Mouse (Mus musculus): ENCODE measurements around the gene Tnfrsf17.
"Not testable (repeated sequence)": the region's sequence is repeated elsewhere in the genome, so short reads cannot be mapped to it uniquely, and the experiment has no call there.

The Tnfrsf17 gene

DNA sequence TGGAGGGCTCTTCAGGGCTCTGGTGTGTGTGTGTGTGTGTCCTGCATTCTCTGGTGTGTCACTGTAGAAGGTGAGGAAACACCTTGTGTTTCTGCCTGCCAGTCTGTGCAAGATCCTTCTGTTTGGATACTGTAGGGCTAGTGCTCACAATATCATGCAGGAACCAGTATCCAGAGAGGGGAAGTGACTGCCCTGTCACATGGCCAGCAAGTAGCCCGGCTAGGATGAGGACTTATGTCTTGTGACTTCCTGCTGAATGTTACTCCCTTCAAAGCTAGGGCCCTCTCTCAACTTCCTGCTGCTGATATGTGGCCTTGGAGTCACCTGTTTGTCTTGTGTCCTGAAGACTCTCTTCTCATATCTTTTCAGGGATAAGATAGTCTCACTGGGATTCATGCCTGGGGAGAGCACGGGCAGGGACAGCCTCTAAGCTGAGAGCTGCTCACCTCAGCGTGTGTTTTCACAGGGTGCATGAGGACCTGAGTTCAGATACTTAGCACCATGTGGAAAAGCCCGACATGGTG, 29.7 kb downstream of the Tnfrsf17 start:
- no peak for DNase-seq (ENCODE audit: low read depth)

DNA sequence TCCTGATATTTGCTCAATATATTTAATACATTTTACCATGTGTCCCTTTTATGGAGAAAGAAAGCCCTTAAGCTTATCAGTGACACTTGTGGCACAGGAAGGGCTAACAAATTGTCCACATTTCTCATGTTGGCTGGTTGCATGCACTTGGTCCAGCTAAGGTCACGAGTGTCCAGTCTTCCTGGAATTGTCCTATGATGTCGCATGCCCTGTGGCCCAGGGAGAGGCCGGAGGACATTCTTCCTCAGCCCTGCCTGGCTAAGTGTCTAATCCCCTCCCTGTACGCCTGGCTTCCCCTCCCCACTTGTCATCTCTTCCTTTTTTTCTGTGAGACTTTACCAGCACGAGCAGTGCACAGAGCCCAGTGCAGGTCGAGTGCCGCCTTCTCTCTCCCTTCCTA, 38.3 kb downstream of the Tnfrsf17 start:
- no peak for DNase-seq (ENCODE audit: low read depth)

DNA sequence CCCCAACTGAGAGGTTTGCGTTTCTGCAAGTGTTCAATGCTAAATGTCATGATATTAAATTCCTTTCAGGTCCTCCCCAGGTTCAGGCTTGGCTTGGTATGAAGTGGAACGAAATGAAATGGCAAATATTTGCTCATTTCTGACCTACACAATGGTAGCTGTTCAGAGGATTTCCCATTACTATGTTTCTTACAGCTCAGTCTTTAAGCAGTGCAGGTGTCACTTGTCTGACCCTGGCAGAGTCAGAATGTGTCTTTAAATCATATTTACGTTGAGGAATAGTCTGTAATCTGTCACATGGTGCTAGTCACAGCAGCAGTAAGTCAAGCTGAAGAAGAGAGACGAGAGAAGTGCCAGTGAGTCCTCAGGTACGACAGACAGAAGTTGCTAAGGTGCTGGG, 45.6 kb downstream of the Tnfrsf17 start:
- no peak for DNase-seq (ENCODE audit: low read depth)

DNA sequence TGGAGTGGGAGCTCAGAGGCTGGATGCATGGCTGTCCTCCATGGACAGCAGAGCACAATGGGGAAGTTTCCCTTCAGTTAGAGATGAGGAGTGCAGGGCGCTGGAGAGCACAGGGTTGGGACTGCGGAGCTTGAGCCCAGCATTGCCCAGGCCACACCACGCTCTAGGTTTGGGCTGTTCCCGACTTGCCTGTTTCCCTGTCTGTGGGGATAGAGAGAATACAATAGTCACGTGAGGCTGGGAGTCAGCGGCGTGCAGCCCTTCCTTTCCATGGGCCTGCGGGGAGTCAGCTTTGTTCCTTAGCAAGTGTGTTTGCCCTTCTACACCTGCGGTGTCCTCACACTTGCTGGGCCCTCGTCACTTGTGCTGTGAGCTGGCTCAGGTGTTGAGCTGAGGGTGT, 46.3 kb downstream of the Tnfrsf17 start:
- DNase-seq (ENCODE audit: low read depth): no peak

DNA sequence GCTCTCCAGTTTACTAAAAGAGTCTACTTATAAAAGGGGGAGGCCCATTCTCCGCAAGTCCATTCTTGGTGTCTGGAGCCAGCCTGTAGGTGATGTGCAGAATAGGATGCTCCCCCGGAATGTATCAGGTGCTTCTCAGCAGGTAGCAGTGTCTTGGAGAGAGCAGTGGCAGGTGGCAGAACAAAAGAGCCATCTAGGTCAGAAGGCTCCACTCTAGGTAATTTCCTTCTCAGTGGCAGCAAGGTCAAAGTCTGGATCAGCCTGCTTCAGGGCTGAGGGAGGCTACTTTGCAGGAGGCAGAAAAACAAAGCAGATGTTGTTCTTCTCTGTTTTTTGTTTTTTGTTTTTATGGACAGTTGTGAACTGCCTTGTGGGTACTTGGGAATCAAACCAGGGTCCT, 47.0 kb downstream of the Tnfrsf17 start:
- not testable (repeated sequence) for DNase-seq (ENCODE audit: low read depth)

DNA sequence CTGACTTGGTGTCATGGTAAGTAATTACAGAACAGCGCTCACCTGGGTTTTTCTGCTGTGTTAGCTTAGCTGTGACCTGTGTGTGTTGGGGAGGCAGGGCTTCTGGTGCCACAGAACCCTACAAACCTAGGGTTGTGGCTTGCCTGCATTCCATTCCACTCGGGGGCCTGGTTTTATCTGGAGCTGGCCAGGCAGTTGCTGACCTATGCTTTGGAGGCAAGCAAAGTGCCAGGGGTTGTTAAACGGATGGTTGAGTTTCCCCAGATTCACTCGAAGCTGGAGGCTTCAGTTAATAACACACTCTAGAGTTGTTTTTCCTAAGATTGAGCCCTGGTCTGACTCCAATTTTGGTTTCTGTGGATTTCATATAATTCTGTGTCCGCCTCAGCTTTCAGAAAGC, 52.0 kb downstream of the Tnfrsf17 start:
- no peak for DNase-seq (ENCODE audit: low read depth)

DNA sequence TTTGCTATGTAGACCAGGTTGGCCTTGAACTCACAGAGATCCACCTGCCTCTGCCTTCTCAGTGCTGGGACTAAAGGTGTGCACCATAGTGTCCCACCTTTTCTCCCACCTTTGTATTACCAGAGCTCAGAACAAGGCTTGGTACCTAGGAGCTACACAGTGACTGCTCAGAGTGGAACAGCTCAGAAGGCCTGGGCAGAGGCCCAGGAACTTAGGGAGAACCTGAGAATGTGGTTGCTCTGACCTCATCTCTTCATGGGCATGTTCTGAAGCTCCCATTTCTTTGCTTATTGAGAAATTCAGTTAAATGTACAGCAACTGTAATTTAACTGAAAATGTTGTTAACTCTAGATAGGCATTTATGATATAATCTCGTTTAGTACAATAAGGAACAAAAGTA, 53.2 kb downstream of the Tnfrsf17 start:
- no peak for DNase-seq (ENCODE audit: low read depth)

DNA sequence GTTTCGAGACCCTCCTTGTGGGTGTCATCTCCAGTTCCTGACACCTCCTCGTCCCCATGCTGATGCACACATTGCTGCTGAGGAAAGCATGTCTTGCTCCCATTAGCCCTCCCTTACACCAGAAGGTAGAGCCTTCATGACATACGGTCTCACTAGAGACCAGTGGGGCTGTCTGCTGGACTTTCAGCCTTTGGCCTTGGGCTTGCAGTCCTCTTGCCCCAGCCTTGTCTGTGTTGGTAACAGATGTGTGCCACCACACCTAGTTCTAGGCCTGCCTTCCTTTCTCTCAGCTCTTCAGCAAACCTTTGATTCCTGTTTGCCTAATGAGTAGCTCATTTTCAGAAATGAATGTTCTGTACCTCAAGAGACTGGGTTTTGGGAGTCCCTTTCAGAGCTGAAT, 54.8 kb downstream of the Tnfrsf17 start:
- no peak for DNase-seq (ENCODE audit: low read depth)

DNA sequence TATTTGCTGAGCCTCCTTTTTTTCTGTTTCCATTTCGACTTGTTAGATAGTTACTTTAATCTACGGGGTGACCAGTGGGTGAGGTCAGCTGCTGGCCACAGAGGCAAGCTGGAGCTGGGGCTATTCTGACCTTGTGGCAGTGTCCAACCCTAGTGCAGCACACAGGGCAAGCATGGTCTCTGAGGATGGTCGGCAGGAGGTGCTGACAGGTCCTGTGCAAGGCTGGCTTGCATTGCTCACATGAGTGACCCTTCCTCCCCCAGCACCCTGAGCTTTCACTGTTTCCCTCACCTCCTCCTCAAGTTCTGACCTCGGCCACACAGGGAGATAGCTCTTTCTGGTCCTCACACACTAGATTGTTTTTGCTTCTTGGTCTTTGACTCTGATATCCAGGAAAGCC, 55.5 kb downstream of the Tnfrsf17 start:
- DNase-seq (ENCODE audit: low read depth): no peak

DNA sequence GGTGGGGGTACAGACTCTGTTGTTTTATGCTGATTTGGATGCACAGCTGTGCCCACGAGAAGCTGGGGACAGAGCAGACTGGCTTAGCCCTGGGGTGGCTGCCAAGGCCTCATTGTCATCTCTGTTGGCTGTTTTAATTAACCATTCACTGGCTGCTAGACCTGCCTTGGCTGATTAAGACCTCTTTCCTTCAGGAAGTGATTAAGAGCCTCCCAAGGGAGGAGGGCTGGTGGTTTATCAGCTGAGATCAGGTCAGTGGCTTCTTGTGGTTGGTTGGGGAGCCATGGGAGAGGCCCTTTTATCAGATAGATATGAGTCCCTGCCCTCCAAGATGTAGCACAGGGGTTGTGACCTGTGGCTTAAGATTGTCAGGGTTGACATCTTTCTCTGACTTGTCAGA, 56.0 kb downstream of the Tnfrsf17 start:
- DNase-seq (ENCODE audit: low read depth): no peak
